Mouse (Mus musculus): Measurements from ENCODE around the gene Rai14. TPM values are rescaled to one million over a fixed set of nuclear protein-coding genes. Genes with fewer than 3 reads are reported as not detected.
A peak's percentile ranks its signal among the peaks of the same experiment; 100 is the strongest.

The Rai14 gene
- polyA plus RNA-seq, 1 experiment from 2014 or later, result 4.3 TPM

- no peaks in the 10 kb centered on the region for H3K9me3 ChIP-seq (replicated peaks)
- peaks cover 9% of the 10 kb centered on the region; the same call in 1 of the 2 replicates for H3K4me1 ChIP-seq (replicated peaks)
- H3K4me3 ChIP-seq (replicated peaks), result no peak overlapping the region
- H3K4me2 ChIP-seq, result no peak overlapping the region
- DNase-seq (no peak), ATAC-seq (ENCODE audit: low read depth) (no peak)
- no peaks in the 10 kb centered on the region for H3K36me3 ChIP-seq
- H3K27ac ChIP-seq, result no peak overlapping the region
- H3K27me3 ChIP-seq, result peaks cover 4% of the 10 kb centered on the region
- WGBS (ENCODE audit: insufficient replicate concordance), result 69% methylated on average over 11 of the region's 11 CpGs
- no peak overlapping the region for H3K9ac ChIP-seq
Measured at GRCm38 (mm10) chr15:10720188-10720587, 5.8 kb upstream of the Rai14 start.

GRCm38 (mm10) chr15:10719511-10719910 lies 5.1 kb upstream of the Rai14 start:
- Histone ChIP-seq H3K4me1 (replicated peaks) (peaks cover 9% of the 10 kb centered on the region; the same call in 1 of the 2 replicates), H3K27me3 (peaks cover 10% of the 10 kb centered on the region), H3K4me2 (no peak overlapping the region), H3K27ac (no peak overlapping the region), H3K4me3 (replicated peaks) (no peak overlapping the region), H3K9ac (no peak overlapping the region), H3K36me3 (no peaks in the 10 kb centered on the region), H3K9me3 (replicated peaks) (no peaks in the 10 kb centered on the region)
- ATAC-seq (ENCODE audit: low read depth), result no peak
- DNase-seq, result no peak
- 49% methylated on average over 3 of the region's 3 CpGs for WGBS (ENCODE audit: insufficient replicate concordance)

GRCm38 (mm10) chr15:10718763-10719162 lies 4.3 kb upstream of the Rai14 start:
- no peaks in the 10 kb centered on the region for H3K9me3 ChIP-seq (replicated peaks)
- no peak overlapping the region for H3K27ac ChIP-seq
- 74% methylated on average over 10 of the region's 10 CpGs for WGBS (ENCODE audit: insufficient replicate concordance)
- H3K9ac ChIP-seq, result no peak overlapping the region
- H3K27me3 ChIP-seq, result peaks cover 18% of the 10 kb centered on the region
- peaks cover 12% of the 10 kb centered on the region for H3K4me1 ChIP-seq (replicated peaks)
- DNase-seq (no peak), ATAC-seq (ENCODE audit: low read depth) (no peak)
- no peaks in the 10 kb centered on the region for H3K36me3 ChIP-seq
- H3K4me3 ChIP-seq (replicated peaks), result no peak overlapping the region
- H3K4me2 ChIP-seq, result no peak overlapping the region

- ATAC-seq (ENCODE audit: low read depth), result no peak
- no peak overlapping the region for H3K4me2 ChIP-seq
- H3K4me3 ChIP-seq (replicated peaks), result no peak overlapping the region
- H3K9me3 ChIP-seq (replicated peaks), result no peaks in the 10 kb centered on the region
- H3K4me1 ChIP-seq (replicated peaks), result peaks cover 10% of the 10 kb centered on the region
- no peak overlapping the region for H3K27ac ChIP-seq
- H3K36me3 ChIP-seq, result no peaks in the 10 kb centered on the region
- no peak for DNase-seq
- 69% methylated on average over 1 of the region's 1 CpGs for WGBS (ENCODE audit: insufficient replicate concordance)
- peaks cover 29% of the 10 kb centered on the region for H3K27me3 ChIP-seq
- H3K9ac ChIP-seq, result no peak overlapping the region
Measured at GRCm38 (mm10) chr15:10717284-10717683, 2.9 kb upstream of the Rai14 start.

- H3K27ac ChIP-seq, result no peak overlapping the region
- no peaks in the 10 kb centered on the region for H3K36me3 ChIP-seq
- H3K4me1 ChIP-seq (replicated peaks), result peaks cover 10% of the 10 kb centered on the region
- H3K27me3 ChIP-seq, result peaks cover 29% of the 10 kb centered on the region
- DNase-seq, result no peak
- 44% methylated on average over 5 of the region's 5 CpGs for WGBS (ENCODE audit: insufficient replicate concordance)
- no peak overlapping the region for H3K9ac ChIP-seq
- H3K9me3 ChIP-seq (replicated peaks), result no peaks in the 10 kb centered on the region
- no peak for ATAC-seq (ENCODE audit: low read depth)
- H3K4me2 ChIP-seq, result 0 out of 2 replicates have a peak overlapping the region, but pooled peaks have one; percentile 10
- no peak overlapping the region for H3K4me3 ChIP-seq (replicated peaks)
Measured at GRCm38 (mm10) chr15:10715966-10716365, 1.5 kb upstream of the Rai14 start.

- peak overlapping the region; percentile 47; the same call in 1 of the 2 replicates for H3K27ac ChIP-seq
Measured at GRCm38 (mm10) chr15:10715139-10715505, 698 bp upstream of the Rai14 start.

GRCm38 (mm10) chr15:10713626-10714316 lies 653 bp downstream of the Rai14 start:
- Histone ChIP-seq H3K9me3 (replicated peaks) (no peaks in the 10 kb centered on the region), H3K4me1 (replicated peaks) (peaks cover 10% of the 10 kb centered on the region), H3K4me3 (replicated peaks) (peak overlapping the region; percentile 63), H3K36me3 (no peaks in the 10 kb centered on the region), H3K27ac (no peak overlapping the region; the same call in 1 of the 2 replicates), H3K4me2 (peak overlapping the region; percentile 76), H3K27me3 (peaks cover 29% of the 10 kb centered on the region), H3K9ac (peak overlapping the region; percentile 70)
- DNase-seq (no peak), ATAC-seq (ENCODE audit: low read depth) (peak; percentile 8; the same call in 1 of the 2 replicates)
- WGBS (ENCODE audit: insufficient replicate concordance), result 3% methylated on average over 35 of the region's 35 CpGs

More at GRCm38 (mm10) chr15:10715139-10715505, 698 bp upstream of the Rai14 start:
- H3K4me3 ChIP-seq (replicated peaks), result peak overlapping the region; percentile 63
- WGBS (ENCODE audit: insufficient replicate concordance), result under 1% methylated on average over 10 of the region's 10 CpGs
- ATAC-seq (ENCODE audit: low read depth), result peak; percentile 54
- no peak for DNase-seq
- H3K9ac ChIP-seq, result peak overlapping the region; percentile 70
- peaks cover 10% of the 10 kb centered on the region for H3K4me1 ChIP-seq (replicated peaks)
- H3K9me3 ChIP-seq (replicated peaks), result no peaks in the 10 kb centered on the region
- H3K4me2 ChIP-seq, result peak overlapping the region; percentile 76
- H3K36me3 ChIP-seq, result no peaks in the 10 kb centered on the region
- peaks cover 29% of the 10 kb centered on the region for H3K27me3 ChIP-seq

GRCm38 (mm10) chr15:10713181-10713625 lies 1.2 kb downstream of the Rai14 start:
- no peak overlapping the region for H3K27ac ChIP-seq
- no peaks in the 10 kb centered on the region for H3K36me3 ChIP-seq
- H3K4me2 ChIP-seq, result peak overlapping the region; percentile 76
- DNase-seq (no peak), ATAC-seq (ENCODE audit: low read depth) (no peak)
- H3K4me1 ChIP-seq (replicated peaks), result peaks cover 10% of the 10 kb centered on the region
- peak overlapping the region; percentile 63 for H3K4me3 ChIP-seq (replicated peaks)
- no peaks in the 10 kb centered on the region for H3K9me3 ChIP-seq (replicated peaks)
- peaks cover 29% of the 10 kb centered on the region for H3K27me3 ChIP-seq
- peak overlapping the region; percentile 70 for H3K9ac ChIP-seq
- WGBS (ENCODE audit: insufficient replicate concordance), result 34% methylated on average over 13 of the region's 13 CpGs

- Histone ChIP-seq H3K9ac (no peak overlapping the region), H3K4me1 (replicated peaks) (peaks cover 10% of the 10 kb centered on the region), H3K4me3 (replicated peaks) (no peak overlapping the region), H3K36me3 (no peaks in the 10 kb centered on the region; the same call in 1 of the 2 replicates), H3K4me2 (no peak overlapping the region), H3K9me3 (replicated peaks) (no peaks in the 10 kb centered on the region), H3K27me3 (peaks cover 29% of the 10 kb centered on the region), H3K27ac (no peak overlapping the region)
- DNase-seq, result no peak
- no peak for ATAC-seq (ENCODE audit: low read depth)
- WGBS (ENCODE audit: insufficient replicate concordance), result 71% methylated on average over 3 of the region's 3 CpGs
Measured at GRCm38 (mm10) chr15:10712288-10712687, 2.1 kb downstream of the Rai14 start.

- ATAC-seq (ENCODE audit: low read depth) (no peak), DNase-seq (no peak)
- peaks cover 10% of the 10 kb centered on the region for H3K4me1 ChIP-seq (replicated peaks)
- H3K9me3 ChIP-seq (replicated peaks), result no peaks in the 10 kb centered on the region
- peaks cover 29% of the 10 kb centered on the region for H3K27me3 ChIP-seq
- H3K27ac ChIP-seq, result no peak overlapping the region
- H3K4me2 ChIP-seq, result no peak overlapping the region
- H3K4me3 ChIP-seq (replicated peaks), result no peak overlapping the region
- 64% methylated on average over 6 of the region's 6 CpGs for WGBS (ENCODE audit: insufficient replicate concordance)
- H3K36me3 ChIP-seq, result no peaks in the 10 kb centered on the region; the same call in 1 of the 2 replicates
- no peak overlapping the region for H3K9ac ChIP-seq
Measured at GRCm38 (mm10) chr15:10711231-10711630, 3.2 kb downstream of the Rai14 start.

- Histone ChIP-seq H3K9ac (no peak overlapping the region), H3K36me3 (no peaks in the 10 kb centered on the region; the same call in 1 of the 2 replicates), H3K4me1 (replicated peaks) (peaks cover 6% of the 10 kb centered on the region), H3K27ac (no peak overlapping the region), H3K4me3 (replicated peaks) (no peak overlapping the region), H3K9me3 (replicated peaks) (no peaks in the 10 kb centered on the region), H3K4me2 (no peak overlapping the region), H3K27me3 (peaks cover 11% of the 10 kb centered on the region)
- WGBS (ENCODE audit: insufficient replicate concordance), result 71% methylated on average over 10 of the region's 10 CpGs
- ATAC-seq (ENCODE audit: low read depth), result no peak
- no peak for DNase-seq
Measured at GRCm38 (mm10) chr15:10708591-10709272, 5.7 kb downstream of the Rai14 start.

Data from liver, embryonic 13.5 days (tissue).